Mouse (Mus musculus): ENCODE measurements around the gene Svep1. TPM values are rescaled to one million over a fixed set of nuclear protein-coding genes. Genes with fewer than 3 reads are reported as not detected.
A peak's percentile ranks its signal among the peaks of the same experiment; 100 is the strongest.

Svep1 gene
- polyA plus RNA-seq, 1 experiment from 2014 or later, result 9.7 TPM

- H3K4me2 ChIP-seq (replicated peaks; ENCODE audit: low read depth, low read length), result no peak overlapping the region
- no peaks in the 10 kb centered on the region for H3K36me3 ChIP-seq (ENCODE audit: control insufficient read depth, insufficient read depth, low read length)
- no peaks in the 10 kb centered on the region for H3K27me3 ChIP-seq (ENCODE audit: control insufficient read depth, insufficient read depth, low read length)
- ATAC-seq (ENCODE audit: insufficient number of reproducible peaks, insufficient read depth, low FRiP score, low read depth), result no peak; the same call in 1 of the 2 replicates
- no peaks in the 10 kb centered on the region for H3K9me3 ChIP-seq (ENCODE audit: control insufficient read depth, low read depth, low read length)
- 0 out of 2 replicates have a peak, but pooled peaks cover 8% of the 10 kb centered on the region for H3K4me1 ChIP-seq (ENCODE audit: control insufficient read depth, insufficient read depth, low read length)
- H3K9ac ChIP-seq (replicated peaks; ENCODE audit: low read depth, low read length), result no peak overlapping the region
- 0 out of 2 replicates have a peak overlapping the region, but pooled peaks have one; percentile 10 for H3K27ac ChIP-seq (ENCODE audit: low read length)
- WGBS, result 35% methylated on average over 5 of the region's 5 CpGs
- no peak overlapping the region for H3K4me3 ChIP-seq (ENCODE audit: low read depth, low read length)
Observed at GRCm38 (mm10) chr4:58184681-58185341, 21.8 kb downstream of the Svep1 start.

DNA sequence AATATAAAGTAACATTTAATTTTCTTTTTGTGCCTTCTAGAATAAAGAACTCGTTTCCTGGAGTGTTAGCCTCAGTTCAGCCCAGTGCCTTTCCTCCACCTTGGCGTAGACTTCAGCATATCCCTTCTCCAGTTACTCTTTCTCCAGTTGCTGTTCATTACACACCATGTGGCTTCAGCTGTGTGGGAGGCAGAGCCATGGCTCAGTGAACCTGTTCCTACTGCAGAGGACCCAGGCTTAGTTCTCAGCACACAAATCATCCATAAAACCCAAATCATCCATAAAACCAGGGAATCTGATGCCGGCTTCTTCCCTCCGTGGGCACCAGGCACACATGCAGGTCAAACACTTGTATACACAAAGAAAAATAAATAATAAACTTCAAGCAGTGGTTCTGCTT is 22.8 kb downstream of the Svep1 start:
- 0 out of 2 replicates have a peak, but pooled peaks cover 8% of the 10 kb centered on the region for H3K4me1 ChIP-seq (ENCODE audit: control insufficient read depth, insufficient read depth, low read length)
- no peak overlapping the region for H3K4me3 ChIP-seq (ENCODE audit: low read depth, low read length)
- H3K27me3 ChIP-seq (ENCODE audit: control insufficient read depth, insufficient read depth, low read length), result no peaks in the 10 kb centered on the region
- WGBS, result 76% methylated on average over 4 of the region's 4 CpGs
- ATAC-seq (ENCODE audit: insufficient number of reproducible peaks, insufficient read depth, low FRiP score, low read depth), result no peak
- H3K9ac ChIP-seq (replicated peaks; ENCODE audit: low read depth, low read length), result no peak overlapping the region
- H3K36me3 ChIP-seq (ENCODE audit: control insufficient read depth, insufficient read depth, low read length), result no peaks in the 10 kb centered on the region
- H3K27ac ChIP-seq (ENCODE audit: low read length), result no peak overlapping the region
- no peaks in the 10 kb centered on the region for H3K9me3 ChIP-seq (ENCODE audit: control insufficient read depth, low read depth, low read length)
- H3K4me2 ChIP-seq (replicated peaks; ENCODE audit: low read depth, low read length), result no peak overlapping the region

DNA sequence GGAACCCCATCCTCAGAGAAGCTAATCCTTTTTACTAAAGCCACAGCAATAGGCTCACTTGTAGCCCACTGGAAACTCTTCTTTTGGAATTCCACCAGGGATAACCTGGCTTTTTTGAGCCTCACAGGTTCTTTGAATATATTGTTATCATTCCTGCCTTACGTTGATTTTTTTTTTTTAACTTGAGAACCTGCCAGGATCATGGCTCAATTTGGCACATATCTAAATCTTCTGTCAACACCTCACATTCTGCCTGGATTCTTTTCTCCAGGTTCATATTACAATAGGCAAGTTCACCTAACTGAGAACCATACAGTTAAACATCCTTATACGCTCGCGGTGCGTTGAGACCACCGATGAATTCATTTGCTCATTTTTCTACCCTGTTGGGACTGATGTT is 28.2 kb downstream of the Svep1 start:
- Histone ChIP-seq H3K4me1 (ENCODE audit: control insufficient read depth, insufficient read depth, low read length) (no peaks in the 10 kb centered on the region), H3K36me3 (ENCODE audit: control insufficient read depth, insufficient read depth, low read length) (no peaks in the 10 kb centered on the region; the same call in 1 of the 2 replicates), H3K9ac (replicated peaks; ENCODE audit: low read depth, low read length) (no peak overlapping the region), H3K9me3 (ENCODE audit: control insufficient read depth, low read depth, low read length) (no peaks in the 10 kb centered on the region), H3K27ac (ENCODE audit: low read length) (no peak overlapping the region), H3K27me3 (ENCODE audit: control insufficient read depth, insufficient read depth, low read length) (no peaks in the 10 kb centered on the region), H3K4me2 (replicated peaks; ENCODE audit: low read depth, low read length) (no peak overlapping the region), H3K4me3 (ENCODE audit: low read depth, low read length) (no peak overlapping the region)
- 33% methylated on average over 6 of the region's 6 CpGs for WGBS
- no peak for ATAC-seq (ENCODE audit: insufficient number of reproducible peaks, insufficient read depth, low FRiP score, low read depth)

DNA sequence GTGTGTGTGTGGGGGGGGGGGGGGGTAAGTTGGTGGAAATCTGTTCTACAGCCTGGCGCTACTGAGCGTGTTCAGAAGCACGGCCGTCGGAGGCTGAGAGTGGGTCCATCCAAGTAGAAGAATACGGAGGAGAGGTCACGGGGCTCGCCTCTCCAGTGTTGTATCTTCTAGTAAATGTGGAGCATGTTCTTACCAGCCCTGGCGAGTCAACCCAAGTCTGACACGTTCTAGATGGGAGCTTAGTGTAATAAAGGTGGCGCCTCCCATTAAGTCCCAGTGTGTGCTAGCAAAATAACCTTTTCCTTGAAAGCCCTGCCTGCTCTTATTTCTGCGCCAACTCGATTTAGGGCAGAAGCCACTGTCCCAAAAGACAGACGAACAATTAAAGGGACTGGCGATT is 29.4 kb downstream of the Svep1 start:
- Histone ChIP-seq H3K9me3 (ENCODE audit: control insufficient read depth, low read depth, low read length) (no peaks in the 10 kb centered on the region), H3K36me3 (ENCODE audit: control insufficient read depth, insufficient read depth, low read length) (no peaks in the 10 kb centered on the region; the same call in 1 of the 2 replicates), H3K27ac (ENCODE audit: low read length) (no peak overlapping the region), H3K4me2 (replicated peaks; ENCODE audit: low read depth, low read length) (no peak overlapping the region), H3K9ac (replicated peaks; ENCODE audit: low read depth, low read length) (no peak overlapping the region), H3K4me3 (ENCODE audit: low read depth, low read length) (no peak overlapping the region), H3K27me3 (ENCODE audit: control insufficient read depth, insufficient read depth, low read length) (no peaks in the 10 kb centered on the region), H3K4me1 (ENCODE audit: control insufficient read depth, insufficient read depth, low read length) (no peaks in the 10 kb centered on the region)
- 88% methylated on average over 15 of the region's 15 CpGs for WGBS
- ATAC-seq (ENCODE audit: insufficient number of reproducible peaks, insufficient read depth, low FRiP score, low read depth), result no peak

GRCm38 (mm10) chr4:58174435-58174987 is 32.1 kb downstream of the Svep1 start:
- Histone ChIP-seq H3K9ac (replicated peaks; ENCODE audit: low read depth, low read length) (no peak overlapping the region), H3K27ac (ENCODE audit: low read length) (no peak overlapping the region), H3K4me2 (replicated peaks; ENCODE audit: low read depth, low read length) (no peak overlapping the region), H3K4me1 (ENCODE audit: control insufficient read depth, insufficient read depth, low read length) (peaks cover 7% of the 10 kb centered on the region; the same call in 1 of the 2 replicates), H3K27me3 (ENCODE audit: control insufficient read depth, insufficient read depth, low read length) (no peaks in the 10 kb centered on the region), H3K36me3 (ENCODE audit: control insufficient read depth, insufficient read depth, low read length) (no peaks in the 10 kb centered on the region; the same call in 1 of the 2 replicates), H3K9me3 (ENCODE audit: control insufficient read depth, low read depth, low read length) (no peaks in the 10 kb centered on the region), H3K4me3 (ENCODE audit: low read depth, low read length) (no peak overlapping the region)
- 84% methylated on average over 4 of the region's 4 CpGs for WGBS
- ATAC-seq (ENCODE audit: insufficient number of reproducible peaks, insufficient read depth, low FRiP score, low read depth), result no peak

DNA sequence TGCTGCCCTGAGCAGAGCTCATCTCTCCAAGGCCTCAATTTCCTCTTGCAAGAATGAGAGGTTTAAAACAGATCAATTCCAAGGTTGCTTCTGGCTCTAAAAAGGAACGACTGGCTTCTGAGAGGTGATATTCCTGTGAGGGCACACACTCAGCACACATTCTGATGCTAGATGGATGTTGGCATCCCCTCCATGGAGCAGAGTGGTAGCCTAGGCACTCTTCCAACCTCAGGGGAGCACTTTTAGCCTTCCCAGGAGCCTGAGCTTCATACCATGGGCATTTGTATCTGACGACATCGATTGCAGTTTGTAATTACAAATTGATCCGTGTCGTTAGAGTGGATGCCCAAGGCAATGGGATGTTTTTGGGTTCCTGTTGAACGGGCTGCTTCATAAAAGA is 33.3 kb downstream of the Svep1 start:
- ATAC-seq (ENCODE audit: insufficient number of reproducible peaks, insufficient read depth, low FRiP score, low read depth), result no peak
- WGBS, result 84% methylated on average over 6 of the region's 6 CpGs
- no peak overlapping the region for H3K4me2 ChIP-seq (replicated peaks; ENCODE audit: low read depth, low read length)

GRCm38 (mm10) chr4:58170430-58170829 is 36.2 kb downstream of the Svep1 start:
- H3K27ac ChIP-seq (ENCODE audit: low read length), result no peak overlapping the region; the same call in 1 of the 2 replicates

More for the DNA sequence above, 33.3 kb downstream of the Svep1 start:
- Histone ChIP-seq H3K4me1 (ENCODE audit: control insufficient read depth, insufficient read depth, low read length) (peaks cover 7% of the 10 kb centered on the region; the same call in 1 of the 2 replicates), H3K27me3 (ENCODE audit: control insufficient read depth, insufficient read depth, low read length) (no peaks in the 10 kb centered on the region), H3K4me3 (ENCODE audit: low read depth, low read length) (no peak overlapping the region), H3K36me3 (ENCODE audit: control insufficient read depth, insufficient read depth, low read length) (no peaks in the 10 kb centered on the region; the same call in 1 of the 2 replicates), H3K27ac (ENCODE audit: low read length) (no peak overlapping the region), H3K9ac (replicated peaks; ENCODE audit: low read depth, low read length) (no peak overlapping the region), H3K9me3 (ENCODE audit: control insufficient read depth, low read depth, low read length) (no peaks in the 10 kb centered on the region)

DNA sequence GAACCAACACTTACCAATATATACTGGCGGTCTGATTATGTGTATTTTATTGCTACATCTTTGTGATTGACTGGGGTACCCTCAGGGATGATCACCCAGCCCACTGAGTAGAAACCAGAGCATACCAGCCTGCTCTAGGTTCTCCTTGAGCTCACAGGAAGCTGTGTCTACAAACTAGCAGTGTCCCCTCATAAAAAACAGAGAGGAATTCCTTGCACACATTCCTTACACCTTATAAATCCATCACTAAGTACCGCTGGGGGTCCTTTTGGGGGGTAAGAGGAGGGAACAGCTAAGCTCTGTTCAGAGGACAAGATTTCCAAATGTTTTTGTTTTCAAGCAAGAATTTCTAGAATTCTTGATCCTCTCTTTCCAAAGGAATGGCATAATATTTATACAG is 36.7 kb downstream of the Svep1 start:
- peak overlapping the region; percentile 61; the same call in 1 of the 2 replicates for H3K27ac ChIP-seq (ENCODE audit: low read length)
- H3K4me1 ChIP-seq (ENCODE audit: control insufficient read depth, insufficient read depth, low read length), result peaks cover 7% of the 10 kb centered on the region; the same call in 1 of the 2 replicates
- H3K27me3 ChIP-seq (ENCODE audit: control insufficient read depth, insufficient read depth, low read length), result no peaks in the 10 kb centered on the region
- no peak overlapping the region for H3K4me2 ChIP-seq (replicated peaks; ENCODE audit: low read depth, low read length)
- 64% methylated on average over 2 of the region's 2 CpGs for WGBS
- ATAC-seq (ENCODE audit: insufficient number of reproducible peaks, insufficient read depth, low FRiP score, low read depth), result no peak
- no peak overlapping the region for H3K9ac ChIP-seq (replicated peaks; ENCODE audit: low read depth, low read length)
- no peaks in the 10 kb centered on the region for H3K9me3 ChIP-seq (ENCODE audit: control insufficient read depth, low read depth, low read length)
- H3K4me3 ChIP-seq (ENCODE audit: low read depth, low read length), result no peak overlapping the region
- no peaks in the 10 kb centered on the region for H3K36me3 ChIP-seq (ENCODE audit: control insufficient read depth, insufficient read depth, low read length)

More at GRCm38 (mm10) chr4:58170430-58170829, 36.2 kb downstream of the Svep1 start:
- Histone ChIP-seq H3K27me3 (ENCODE audit: control insufficient read depth, insufficient read depth, low read length) (no peaks in the 10 kb centered on the region), H3K4me2 (replicated peaks; ENCODE audit: low read depth, low read length) (no peak overlapping the region), H3K9ac (replicated peaks; ENCODE audit: low read depth, low read length) (no peak overlapping the region), H3K4me3 (ENCODE audit: low read depth, low read length) (no peak overlapping the region), H3K9me3 (ENCODE audit: control insufficient read depth, low read depth, low read length) (no peaks in the 10 kb centered on the region), H3K4me1 (ENCODE audit: control insufficient read depth, insufficient read depth, low read length) (peaks cover 7% of the 10 kb centered on the region; the same call in 1 of the 2 replicates), H3K36me3 (ENCODE audit: control insufficient read depth, insufficient read depth, low read length) (no peaks in the 10 kb centered on the region)
- WGBS, result 47% methylated on average over 5 of the region's 5 CpGs
- no peak for ATAC-seq (ENCODE audit: insufficient number of reproducible peaks, insufficient read depth, low FRiP score, low read depth)

Data from stomach, embryonic 14.5 days (tissue).